Mouse (Mus musculus): Measurements from ENCODE around the gene Jph4. TPM values are rescaled to one million over a fixed set of nuclear protein-coding genes. Genes with fewer than 3 reads are reported as not detected.

The Jph4 gene
- total and polyA plus RNA-seq, 3 experiments, result not detected

GRCm38 (mm10) chr14:55093927-55094326, 22.8 kb downstream of the Jph4 start (continued):
- TF ChIP-seq ZC3H11A (IDR thresholded peaks at IDR 0.05; ENCODE audit: low read depth, low read length) (no peak), ELF1 (IDR thresholded peaks at IDR 0.05; ENCODE audit: low read depth, low read length) (0 out of 2 replicates have a peak, but pooled peaks have one; percentile 15), NELFE (IDR thresholded peaks at IDR 0.05; ENCODE audit: low read depth, low read length) (no peak), KAT2A (conservative IDR thresholded peaks at IDR 0.05; ENCODE audit: low read depth, low read length) (no peak), MXI1 (IDR thresholded peaks at IDR 0.05; ENCODE audit: low read depth, low read length) (0 out of 2 replicates have a peak, but pooled peaks have one; percentile 28), MYB (IDR thresholded peaks at IDR 0.05; ENCODE audit: low read depth, low read length) (no peak), TCF12 (IDR thresholded peaks at IDR 0.05; ENCODE audit: low read depth, low read length) (no peak), MEF2A (IDR thresholded peaks at IDR 0.05; ENCODE audit: extremely low read depth, insufficient replicate concordance, low read depth, low read length, poor library complexity, severe bottlenecking) (no peak), GABPA (IDR thresholded peaks at IDR 0.05; ENCODE audit: low read depth, low read length) (no peak)

- Histone ChIP-seq H3K9me3 (replicated peaks; ENCODE audit: insufficient read depth, low read length) (no peaks in the 10 kb centered on the region), H3K27me3 (ENCODE audit: control insufficient read depth in 1 of 2, insufficient read depth in 2 of 2, low read length in 2 of 2) (no peaks in the 10 kb centered on the region), H3K36me3 (ENCODE audit: control insufficient read depth in 1 of 2, insufficient read depth in 2 of 2, low read length in 2 of 2) (peaks cover 0 to 4% of the 10 kb centered on the region in 2 experiments; a peak in 1 of 4 replicates), H3K9ac (ENCODE audit: control insufficient read depth, low read depth, low read length, poor library complexity, severe bottlenecking) (peak within 1 kb of the TSS; percentile 69), H3K27ac (ENCODE audit: control insufficient read depth, low read depth, low read length) (peak within 1 kb of the TSS; percentile 60), H3K79me2 (ENCODE audit: control insufficient read depth, insufficient read depth, low read length, poor library complexity) (peaks cover 7% of the 10 kb centered on the region), H3K4me1 (ENCODE audit: control insufficient read depth in 1 of 2, insufficient read depth in 2 of 2, low read length in 2 of 2) (peaks cover 0 to 12% of the 10 kb centered on the region in 2 experiments; a peak in 3 of 4 replicates), H3K4me3 (ENCODE audit: control insufficient read depth in 1 of 2, insufficient read depth in 1 of 2, low read depth in 2 of 2, low read length in 2 of 2) (peak within 1 kb of the TSS; percentile 92 to 99)
- DNase-seq (ENCODE audit: low read depth, low spot score), result peak; percentile 96
- TF ChIP-seq ZNF384 (IDR thresholded peaks at IDR 0.05; ENCODE audit: low read depth, low read length) (no peak), ELF1 (IDR thresholded peaks at IDR 0.05; ENCODE audit: low read depth, low read length) (peak; percentile 35), RCOR1 (IDR thresholded peaks at IDR 0.05; ENCODE audit: low read depth, low read length) (no peak), TCF12 (IDR thresholded peaks at IDR 0.05; ENCODE audit: low read depth, low read length) (no peak), NELFE (IDR thresholded peaks at IDR 0.05; ENCODE audit: low read depth, low read length) (no peak), JUND (IDR thresholded peaks at IDR 0.05; ENCODE audit: low read depth, low read length) (no peak), MYC (IDR thresholded peaks at IDR 0.05; ENCODE audit: low read depth, low read length) (no peak), SMC3 (IDR thresholded peaks at IDR 0.05; ENCODE audit: low read depth, low read length) (no peak), MAZ (IDR thresholded peaks at IDR 0.05; ENCODE audit: low read depth, low read length) (peak; percentile 57), POLR2A (IDR thresholded peaks at IDR 0.05; ENCODE audit: control insufficient read depth in 1 of 2, insufficient read depth in 1 of 2, low read depth in 1 of 2, low read length in 2 of 2, poor library complexity in 1 of 2) (peak in 1 of 2 experiments; percentile 53; a peak in 2 of 4 replicates), NRF1 (IDR thresholded peaks at IDR 0.05; ENCODE audit: insufficient read depth, low read depth, low read length, poor library complexity, severe bottlenecking) (peak; percentile 79), POLR2AphosphoS2 (IDR thresholded peaks at IDR 0.05; ENCODE audit: low read length) (no peak), SIN3A (IDR thresholded peaks at IDR 0.05; ENCODE audit: low read length) (peak; percentile 67), ETS1 (IDR thresholded peaks at IDR 0.05; ENCODE audit: low read depth, low read length) (0 out of 2 replicates have a peak, but pooled peaks have one; percentile 22), ZKSCAN1 (IDR thresholded peaks at IDR 0.05; ENCODE audit: low read depth, low read length) (no peak), KAT2A (conservative IDR thresholded peaks at IDR 0.05; ENCODE audit: low read depth, low read length) (no peak; the same call in 1 of the 2 replicates), ZC3H11A (IDR thresholded peaks at IDR 0.05; ENCODE audit: low read depth, low read length) (no peak), GATA1 (IDR thresholded peaks at IDR 0.05; ENCODE audit: low read depth, low read length) (no peak), UBTF (IDR thresholded peaks at IDR 0.05; ENCODE audit: borderline replicate concordance, insufficient read depth, low read depth, low read length) (no peak), BHLHE40 (IDR thresholded peaks at IDR 0.05; ENCODE audit: borderline replicate concordance, low read depth, low read length) (no peak), MAX (IDR thresholded peaks at IDR 0.05; ENCODE audit: low read length) (0 out of 2 replicates have a peak, but pooled peaks have one; percentile 1), HCFC1 (IDR thresholded peaks at IDR 0.05; ENCODE audit: low read depth, low read length) (peak; percentile 96)
These were observed 24.6 kb downstream of the Jph4 start, which contains the start of gene Zfhx2 for GRCm38 (mm10) chr14:55092011-55092577. TSS of gene Zfhx2 (minus strand) at chr14:55092324.

All from MEL (cell line).